Mouse (Mus musculus): ENCODE results near the gene Ccdc73. TPM values are rescaled to one million over a fixed set of nuclear protein-coding genes. Genes with fewer than 3 reads are reported as not detected.

The Ccdc73 gene
- polyA plus RNA-seq, 1 experiment = 27.0 TPM

- TF ChIP-seq POLR2A (IDR thresholded peaks at IDR 0.05; ENCODE audit: control insufficient read depth, low read depth, low read length) = no peak
- no peak for TF ChIP-seq CTCF (IDR thresholded peaks at IDR 0.05; ENCODE audit: control insufficient read depth, insufficient read depth, insufficient replicate concordance, low read depth, low read length)
- no peak overlapping the region for H3K4me3 ChIP-seq (ENCODE audit: control insufficient read depth, low read depth, low read length)
- no peaks in the 10 kb centered on the region for H3K27me3 ChIP-seq (ENCODE audit: control insufficient read depth, insufficient read depth, low read length)
- H3K4me1 ChIP-seq (ENCODE audit: control insufficient read depth, insufficient read depth, low read length) = no peaks in the 10 kb centered on the region
- no peak overlapping the region for H3K27ac ChIP-seq (ENCODE audit: control insufficient read depth, insufficient read depth, low read depth, low read length)
- no peaks in the 10 kb centered on the region for H3K36me3 ChIP-seq (ENCODE audit: control insufficient read depth, insufficient read depth, low read length)
Measured at GRCm38 (mm10) chr2:105038879-105039278, 171.3 kb downstream of the Ccdc73 start.

DNA sequence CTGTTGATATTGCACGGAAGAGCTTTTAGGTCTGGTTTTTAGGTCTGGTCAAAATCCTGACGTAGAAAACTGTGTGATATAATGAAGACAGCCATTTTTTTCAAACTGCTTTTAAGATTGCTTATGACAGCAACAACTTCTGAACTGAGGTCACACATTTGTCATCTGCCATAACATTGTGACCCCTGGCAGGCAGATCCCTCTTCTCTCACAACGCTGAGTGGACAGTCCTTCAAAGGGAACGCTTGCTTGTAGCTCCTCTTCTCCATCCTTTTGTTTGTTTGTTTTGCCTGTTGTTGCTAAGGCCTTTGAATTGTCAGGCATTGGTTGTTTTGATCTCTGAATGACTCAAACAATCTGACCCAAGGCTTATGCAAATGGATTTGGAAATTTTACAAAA, 173.3 kb downstream of the Ccdc73 start:
- no peak overlapping the region for H3K4me3 ChIP-seq (ENCODE audit: control insufficient read depth, low read depth, low read length)
- H3K36me3 ChIP-seq (ENCODE audit: control insufficient read depth, insufficient read depth, low read length) = no peaks in the 10 kb centered on the region
- no peak for TF ChIP-seq POLR2A (IDR thresholded peaks at IDR 0.05; ENCODE audit: control insufficient read depth, low read depth, low read length)
- TF ChIP-seq CTCF (IDR thresholded peaks at IDR 0.05; ENCODE audit: control insufficient read depth, insufficient read depth, insufficient replicate concordance, low read depth, low read length) = no peak
- H3K27me3 ChIP-seq (ENCODE audit: control insufficient read depth, insufficient read depth, low read length) = no peaks in the 10 kb centered on the region
- H3K4me1 ChIP-seq (ENCODE audit: control insufficient read depth, insufficient read depth, low read length) = no peaks in the 10 kb centered on the region
- peak overlapping the region; percentile 65 for H3K27ac ChIP-seq (ENCODE audit: control insufficient read depth, insufficient read depth, low read depth, low read length)

DNA sequence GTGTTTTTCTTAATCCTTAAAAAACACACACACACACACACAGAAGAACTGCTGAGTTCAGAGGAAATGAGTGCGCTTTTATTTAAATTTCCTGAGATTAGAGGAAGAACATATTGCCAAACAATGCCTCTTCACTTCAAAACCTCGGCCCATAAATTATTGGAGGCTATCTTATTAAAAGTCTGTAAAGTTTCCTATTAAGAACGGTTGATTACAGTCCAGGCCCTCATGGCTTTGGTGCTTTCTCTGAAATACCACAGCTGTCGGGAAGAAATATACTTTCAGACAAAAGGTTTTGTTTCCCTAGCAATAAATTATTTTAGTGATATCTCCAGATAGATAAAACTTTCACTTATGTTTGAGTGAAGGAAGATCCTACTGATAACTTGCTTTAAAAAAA, 175.5 kb downstream of the Ccdc73 start:
- Histone ChIP-seq H3K4me1 (ENCODE audit: control insufficient read depth, insufficient read depth, low read length) (no peaks in the 10 kb centered on the region), H3K36me3 (ENCODE audit: control insufficient read depth, insufficient read depth, low read length) (no peaks in the 10 kb centered on the region), H3K4me3 (ENCODE audit: control insufficient read depth, low read depth, low read length) (no peak overlapping the region), H3K27me3 (ENCODE audit: control insufficient read depth, insufficient read depth, low read length) (no peaks in the 10 kb centered on the region), H3K27ac (ENCODE audit: control insufficient read depth, insufficient read depth, low read depth, low read length) (no peak overlapping the region)
- TF ChIP-seq CTCF (IDR thresholded peaks at IDR 0.05; ENCODE audit: control insufficient read depth, insufficient read depth, insufficient replicate concordance, low read depth, low read length) (no peak), POLR2A (IDR thresholded peaks at IDR 0.05; ENCODE audit: control insufficient read depth, low read depth, low read length) (no peak)

GRCm38 (mm10) chr2:105048301-105048700, 180.7 kb downstream of the Ccdc73 start:
- no peaks in the 10 kb centered on the region for H3K36me3 ChIP-seq (ENCODE audit: control insufficient read depth, insufficient read depth, low read length)
- TF ChIP-seq POLR2A (IDR thresholded peaks at IDR 0.05; ENCODE audit: control insufficient read depth, low read depth, low read length) (no peak), CTCF (IDR thresholded peaks at IDR 0.05; ENCODE audit: control insufficient read depth, insufficient read depth, insufficient replicate concordance, low read depth, low read length) (no peak)
- no peak overlapping the region for H3K4me3 ChIP-seq (ENCODE audit: control insufficient read depth, low read depth, low read length)
- no peak overlapping the region for H3K27ac ChIP-seq (ENCODE audit: control insufficient read depth, insufficient read depth, low read depth, low read length)
- H3K27me3 ChIP-seq (ENCODE audit: control insufficient read depth, insufficient read depth, low read length) = no peaks in the 10 kb centered on the region
- H3K4me1 ChIP-seq (ENCODE audit: control insufficient read depth, insufficient read depth, low read length) = no peaks in the 10 kb centered on the region

DNA sequence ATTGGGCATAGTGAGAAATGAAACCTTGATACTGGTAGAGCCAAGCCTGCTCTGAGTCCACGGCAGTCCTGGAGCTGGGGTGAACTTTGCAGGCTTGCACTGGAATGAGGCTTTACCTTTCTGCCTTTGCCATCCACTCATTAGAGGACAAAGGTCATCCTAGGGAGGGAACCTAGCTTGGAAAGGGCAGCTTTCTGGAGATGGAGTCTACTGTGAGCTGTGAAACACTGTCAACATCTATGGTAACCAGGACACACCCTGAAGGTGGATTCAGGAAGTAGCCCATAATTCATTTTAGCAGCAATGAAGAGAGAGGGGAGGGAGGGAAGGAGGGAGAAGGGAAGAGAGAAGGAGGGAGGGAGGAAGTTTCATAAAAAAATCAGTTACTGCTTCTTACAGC, 187.9 kb downstream of the Ccdc73 start:
- Histone ChIP-seq H3K27me3 (ENCODE audit: control insufficient read depth, insufficient read depth, low read length) (no peaks in the 10 kb centered on the region), H3K36me3 (ENCODE audit: control insufficient read depth, insufficient read depth, low read length) (no peaks in the 10 kb centered on the region), H3K4me3 (ENCODE audit: control insufficient read depth, low read depth, low read length) (no peak overlapping the region), H3K27ac (ENCODE audit: control insufficient read depth, insufficient read depth, low read depth, low read length) (no peak overlapping the region), H3K4me1 (ENCODE audit: control insufficient read depth, insufficient read depth, low read length) (no peaks in the 10 kb centered on the region)
- TF ChIP-seq CTCF (IDR thresholded peaks at IDR 0.05; ENCODE audit: control insufficient read depth, insufficient read depth, insufficient replicate concordance, low read depth, low read length) (no peak), POLR2A (IDR thresholded peaks at IDR 0.05; ENCODE audit: control insufficient read depth, low read depth, low read length) (no peak)

DNA sequence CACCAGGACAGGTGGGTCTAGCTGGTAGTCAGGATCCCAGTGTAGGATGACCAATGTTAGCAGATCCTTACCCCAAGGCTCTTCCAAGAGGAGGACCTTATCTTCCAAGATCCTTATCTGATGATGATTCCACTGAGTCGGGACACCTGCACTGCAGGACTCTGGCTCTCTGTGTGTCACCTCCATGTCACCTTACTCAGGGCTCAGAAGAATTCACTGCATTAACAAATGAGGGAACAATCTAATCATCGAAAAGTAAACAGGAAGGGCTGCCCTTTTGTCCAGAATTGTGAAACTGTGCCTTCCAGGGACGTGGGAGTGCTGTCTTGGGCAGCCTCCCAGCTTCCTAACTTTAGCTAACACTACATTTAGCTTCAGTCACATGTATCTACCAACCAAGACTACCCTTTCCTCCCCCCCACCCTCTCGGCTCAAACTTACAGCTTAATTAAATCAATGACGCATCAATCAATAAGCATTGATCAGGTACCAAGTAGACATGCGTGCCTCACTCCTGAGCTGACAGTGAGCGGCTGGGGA, 191.0 kb downstream of the Ccdc73 start:
- TF ChIP-seq CTCF (IDR thresholded peaks at IDR 0.05; ENCODE audit: control insufficient read depth, insufficient read depth, insufficient replicate concordance, low read depth, low read length) (no peak), POLR2A (IDR thresholded peaks at IDR 0.05; ENCODE audit: control insufficient read depth, low read depth, low read length) (no peak)
- Histone ChIP-seq H3K27ac (ENCODE audit: control insufficient read depth, insufficient read depth, low read depth, low read length) (no peak overlapping the region), H3K36me3 (ENCODE audit: control insufficient read depth, insufficient read depth, low read length) (no peaks in the 10 kb centered on the region), H3K4me3 (ENCODE audit: control insufficient read depth, low read depth, low read length) (no peak overlapping the region), H3K27me3 (ENCODE audit: control insufficient read depth, insufficient read depth, low read length) (no peaks in the 10 kb centered on the region), H3K4me1 (ENCODE audit: control insufficient read depth, insufficient read depth, low read length) (no peaks in the 10 kb centered on the region)

DNA sequence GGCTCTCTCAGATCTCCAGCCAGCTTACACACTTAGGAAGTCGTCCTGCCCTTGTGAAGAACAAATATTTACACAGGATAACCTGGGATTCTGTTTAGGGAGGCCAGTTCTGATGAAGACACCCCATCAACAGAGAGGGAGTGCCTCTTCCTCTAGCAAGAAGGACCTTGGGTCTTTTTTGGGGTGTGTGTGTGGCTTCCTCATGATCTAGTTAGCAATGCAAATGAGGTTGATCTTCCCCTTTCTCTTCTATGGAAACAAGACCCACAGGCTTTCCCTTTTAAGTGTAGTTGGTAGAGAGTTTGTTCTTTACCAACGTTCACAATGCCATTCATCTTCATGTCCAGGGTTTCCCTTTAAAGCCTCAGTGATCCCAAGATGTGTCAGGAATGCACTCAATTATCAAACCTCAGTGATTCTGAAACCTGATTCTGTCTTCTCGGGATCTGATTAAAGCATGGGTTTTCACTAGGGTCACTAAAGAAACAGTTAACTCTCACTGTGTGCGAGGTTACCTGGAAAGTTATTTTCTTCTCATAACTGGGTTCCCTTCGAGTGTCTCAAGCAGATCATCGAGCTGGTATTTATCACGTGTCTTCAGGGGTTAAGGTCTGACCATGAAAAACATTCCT, 195.3 kb downstream of the Ccdc73 start:
- Histone ChIP-seq H3K4me1 (ENCODE audit: control insufficient read depth, insufficient read depth, low read length) (no peaks in the 10 kb centered on the region), H3K36me3 (ENCODE audit: control insufficient read depth, insufficient read depth, low read length) (no peaks in the 10 kb centered on the region), H3K4me3 (ENCODE audit: control insufficient read depth, low read depth, low read length) (no peak overlapping the region), H3K27me3 (ENCODE audit: control insufficient read depth, insufficient read depth, low read length) (no peaks in the 10 kb centered on the region), H3K27ac (ENCODE audit: control insufficient read depth, insufficient read depth, low read depth, low read length) (no peak overlapping the region)
- TF ChIP-seq POLR2A (IDR thresholded peaks at IDR 0.05; ENCODE audit: control insufficient read depth, low read depth, low read length) (no peak), CTCF (IDR thresholded peaks at IDR 0.05; ENCODE audit: control insufficient read depth, insufficient read depth, insufficient replicate concordance, low read depth, low read length) (no peak)

Other genes starting within 250 kb of the Ccdc73 start
- gene Tcp11l1, start 155.6 kb upstream of the Ccdc73 start, polyA plus RNA-seq (2012; rRNA removed) = 3.0 and 3.8 TPM in 2 replicates
- gene Pin1rt1, start 151.4 kb upstream of the Ccdc73 start, polyA plus RNA-seq (2012; rRNA removed) = 3.5 and 4.9 TPM in 2 replicates
- 0.74 and 1.5 TPM in 2 replicates for gene Depdc7, start 124.9 kb upstream of the Ccdc73 start, polyA plus RNA-seq (2012; rRNA removed)
- 6.0 and 7.9 TPM in 2 replicates for gene Qser1, start 51.0 kb upstream of the Ccdc73 start, polyA plus RNA-seq (2012; rRNA removed)
- gene Prrg4, start 17.9 kb upstream of the Ccdc73 start, polyA plus RNA-seq (2012; rRNA removed) = 0.08 and 0.17 TPM in 2 replicates
- 28.3 and 29.7 TPM in 2 replicates for gene Eif3m, start 149.3 kb downstream of the Ccdc73 start, polyA plus RNA-seq (2012; rRNA removed)
- not detected in 2 replicates for gene Gm11060, start 224.2 kb downstream of the Ccdc73 start, polyA plus RNA-seq (2012; rRNA removed)

Data from testis, adult 2 months (tissue).